Comparison of ENCODE assay signal across 21 mouse cellular contexts in genomic region chr7:113109481-113109880, GRCm38 (mm10).
DNase-seq lines count a peak whose midpoint lies in the region; ATAC-seq and TF ChIP-seq lines count a peak whose summit lies in the region.
"Had no signal": no experiment of that assay in that cellular context is flagged by ENCODE, and none has a peak within 500 bp of the region (broad histone marks: within the 10 kb centered on the region; RNA-seq: fewer than 3 reads in every experiment).

No protein-coding gene starts in this region.

- H3K4me3 ChIP-seq in forebrain, embryonic 10.5 days, result no peak overlapping the region
- no peak overlapping the region for H3K4me3 ChIP-seq in forebrain, embryonic 13.5 days
- H3K4me3 ChIP-seq in kidney, postnatal 0 days (replicated peaks; ENCODE audit: low read depth, low read length), result no peak overlapping the region
- H3K4me3 ChIP-seq: embryonic facial prominence, embryonic 10.5 days; gastrocnemius, adult 2 months; heart, embryonic 12.5 days; hindbrain, embryonic 10.5 days; intestine, embryonic 15.5 days had no signal

- ATAC-seq in forebrain, embryonic 13.5 days, result no peak
- ATAC-seq in kidney, postnatal 0 days (replicated peaks; ENCODE audit: low FRiP score, low read depth), result no peak
- ATAC-seq: activated CD4-positive, CD25-positive, alpha-beta regulatory T cell, adult 4 months; CD4-positive, CD25-positive, alpha-beta regulatory T cell, adult 4 months; forebrain, postnatal 0 days; intestine, embryonic 15.5 days; Patski had no signal

- H3K9ac ChIP-seq in forebrain, embryonic 13.5 days, result no peak overlapping the region
- H3K9ac ChIP-seq in kidney, postnatal 0 days (ENCODE audit: low read depth, low read length), result no peak overlapping the region
- H3K9ac ChIP-seq: forebrain, postnatal 0 days; heart, embryonic 12.5 days; intestine, embryonic 15.5 days had no signal

- no peaks in the 10 kb centered on the region for H3K27me3 ChIP-seq in forebrain, embryonic 10.5 days (ENCODE audit: poor library complexity, severe bottlenecking)
- H3K27me3 ChIP-seq in forebrain, embryonic 13.5 days, result no peaks in the 10 kb centered on the region
- no peaks in the 10 kb centered on the region for H3K27me3 ChIP-seq in kidney, postnatal 0 days (ENCODE audit: insufficient read depth, low read length)
- H3K27me3 ChIP-seq: heart, embryonic 12.5 days; intestine, embryonic 15.5 days; Patski had no signal

- peak; percentile 47 for DNase-seq in adrenal gland, adult 2 months
- no peak for DNase-seq in adrenal gland, adult 18-20 months (ENCODE audit: low spot score in 2 of 2)
- no peak for DNase-seq in forebrain, embryonic 10.5 days (ENCODE audit: extremely low spot score, low spot score)
- DNase-seq in kidney, postnatal 0 days (ENCODE audit: low spot score), result peak; percentile 38
- no peak for DNase-seq in kidney, postnatal 4 days
- peak; percentile 45 for DNase-seq in brain, embryonic 14.5 days (ENCODE audit: low read depth)
- DNase-seq: B cell, adult 2 months; cerebellum, adult 2 months; cerebellum, postnatal 10 days; forebrain, postnatal 0 days; gastrocnemius, adult 2 months; gastrocnemius, postnatal 25 days; kidney, adult 18-20 months had no signal

- no peaks in the 10 kb centered on the region for H3K9me3 ChIP-seq in forebrain, embryonic 10.5 days
- no peaks in the 10 kb centered on the region for H3K9me3 ChIP-seq in forebrain, embryonic 13.5 days (replicated peaks)
- H3K9me3 ChIP-seq in kidney, postnatal 0 days (replicated peaks; ENCODE audit: low read length), result no peaks in the 10 kb centered on the region
- H3K9me3 ChIP-seq: embryonic facial prominence, embryonic 10.5 days; heart, embryonic 12.5 days; hindbrain, embryonic 10.5 days; intestine, embryonic 15.5 days had no signal

- peaks cover 12% of the 10 kb centered on the region for H3K4me1 ChIP-seq in forebrain, embryonic 10.5 days
- H3K4me1 ChIP-seq in forebrain, embryonic 13.5 days, result peaks cover 5% of the 10 kb centered on the region; the same call in 1 of the 2 replicates
- H3K4me1 ChIP-seq in kidney, postnatal 0 days (replicated peaks; ENCODE audit: insufficient read depth, low read length), result 0 out of 2 replicates have a peak, but pooled peaks cover 6% of the 10 kb centered on the region
- H3K4me1 ChIP-seq: heart, embryonic 12.5 days; intestine, embryonic 15.5 days had no signal

- no peak overlapping the region for H3K4me2 ChIP-seq in forebrain, embryonic 13.5 days
- no peak overlapping the region for H3K4me2 ChIP-seq in kidney, postnatal 0 days (ENCODE audit: low read length)
- H3K4me2 ChIP-seq: heart, embryonic 12.5 days; intestine, embryonic 15.5 days had no signal

- no peak for TF ChIP-seq CTCF in kidney, postnatal 0 days (IDR thresholded peaks at IDR 0.05; ENCODE audit: low read depth)
- TF ChIP-seq CTCF in brain, embryonic 14.5 days (IDR thresholded peaks at IDR 0.05; ENCODE audit: borderline replicate concordance, extremely low read depth, insufficient read depth, insufficient read length), result no peak

- H3K27ac ChIP-seq in forebrain, embryonic 10.5 days, result 0 out of 2 replicates have a peak overlapping the region, but pooled peaks have one; percentile 15
- no peak overlapping the region for H3K27ac ChIP-seq in forebrain, embryonic 13.5 days
- H3K27ac ChIP-seq in kidney, postnatal 0 days, result no peak overlapping the region
- H3K27ac ChIP-seq: embryonic facial prominence, embryonic 10.5 days; gastrocnemius, adult 2 months; hindbrain, embryonic 10.5 days; intestine, embryonic 15.5 days had no signal

- H3K36me3 ChIP-seq in forebrain, embryonic 10.5 days (replicated peaks), result no peaks in the 10 kb centered on the region
- H3K36me3 ChIP-seq in forebrain, embryonic 13.5 days (ENCODE audit: poor library complexity, severe bottlenecking), result no peaks in the 10 kb centered on the region
- H3K36me3 ChIP-seq in kidney, postnatal 0 days (ENCODE audit: insufficient read depth, low read length), result no peaks in the 10 kb centered on the region
- H3K36me3 ChIP-seq: embryonic facial prominence, embryonic 10.5 days; heart, embryonic 12.5 days; hindbrain, embryonic 10.5 days; intestine, embryonic 15.5 days had no signal

- TF ChIP-seq POLR2A in brain, embryonic 14.5 days (IDR thresholded peaks at IDR 0.05; ENCODE audit: borderline replicate concordance, extremely low read depth, insufficient read depth, insufficient read length, poor library complexity, severe bottlenecking), result no peak

Comparison
In these comparisons a context has a peak if more than half of its experiments do, and no peak if none do; other contexts are left out.
1. DNase-seq: peak in adrenal gland, adult 2 months (single experiment), kidney, postnatal 0 days (single experiment) and brain, embryonic 14.5 days (single experiment); none in adrenal gland, adult 18-20 months (0 of 2), forebrain, embryonic 10.5 days (single experiment) and kidney, postnatal 4 days (0 of 2).